Mouse (Mus musculus): ENCODE results near the gene Mettl14. TPM values are rescaled to one million over a fixed set of nuclear protein-coding genes. Genes with fewer than 3 reads are reported as not detected.
"Not testable (repeated sequence)": the region's sequence is repeated elsewhere in the genome, so short reads cannot be mapped to it uniquely, and the experiment has no call there.

The Mettl14 gene
- polyA plus RNA-seq, 1 experiment from 2014 or later, result 26.9 TPM

DNA sequence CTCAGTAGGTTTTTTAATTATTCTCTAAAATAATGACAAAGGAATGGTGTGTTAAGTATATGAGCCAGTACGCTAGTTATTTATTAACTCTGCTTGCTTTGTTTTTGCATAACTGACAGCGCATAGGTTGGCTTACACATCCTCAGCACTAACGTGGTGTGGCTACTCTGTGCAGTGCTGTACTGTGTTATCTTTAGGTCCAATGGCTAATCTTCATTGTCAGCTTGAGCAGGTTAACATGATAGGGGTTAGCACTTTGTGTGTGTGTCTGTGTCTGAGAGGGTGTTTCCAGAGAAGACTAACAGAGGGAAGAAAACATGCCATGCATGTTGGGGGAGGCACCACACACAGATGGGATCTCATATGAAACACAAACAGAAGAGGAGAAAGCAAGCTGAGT, 19.0 kb upstream of the Mettl14 start:
- H3K36me3 ChIP-seq (ENCODE audit: control insufficient read depth, insufficient read depth, low read length), result no peaks in the 10 kb centered on the region
- H3K4me2 ChIP-seq (ENCODE audit: low read depth, severe bottlenecking), result no peak overlapping the region
- WGBS, result 88% methylated on average over 3 of the region's 3 CpGs
- no peaks in the 10 kb centered on the region for H3K27me3 ChIP-seq (ENCODE audit: control insufficient read depth, insufficient read depth, low read length)
- H3K9ac ChIP-seq (ENCODE audit: low read length), result no peak overlapping the region
- DNase-seq (ENCODE audit: low spot score) (no peak), ATAC-seq (ENCODE audit: insufficient number of reproducible peaks, low FRiP score, low TSS enrichment, low read depth) (no peak)
- no peak overlapping the region for H3K27ac ChIP-seq (replicated peaks; ENCODE audit: low read depth, low read length)
- no peaks in the 10 kb centered on the region for H3K4me1 ChIP-seq (ENCODE audit: control insufficient read depth, insufficient read depth, low read length)
- no peak overlapping the region for H3K4me3 ChIP-seq (ENCODE audit: low read depth, low read length)
- no peaks in the 10 kb centered on the region for H3K9me3 ChIP-seq (ENCODE audit: control insufficient read depth, low read length)

DNA sequence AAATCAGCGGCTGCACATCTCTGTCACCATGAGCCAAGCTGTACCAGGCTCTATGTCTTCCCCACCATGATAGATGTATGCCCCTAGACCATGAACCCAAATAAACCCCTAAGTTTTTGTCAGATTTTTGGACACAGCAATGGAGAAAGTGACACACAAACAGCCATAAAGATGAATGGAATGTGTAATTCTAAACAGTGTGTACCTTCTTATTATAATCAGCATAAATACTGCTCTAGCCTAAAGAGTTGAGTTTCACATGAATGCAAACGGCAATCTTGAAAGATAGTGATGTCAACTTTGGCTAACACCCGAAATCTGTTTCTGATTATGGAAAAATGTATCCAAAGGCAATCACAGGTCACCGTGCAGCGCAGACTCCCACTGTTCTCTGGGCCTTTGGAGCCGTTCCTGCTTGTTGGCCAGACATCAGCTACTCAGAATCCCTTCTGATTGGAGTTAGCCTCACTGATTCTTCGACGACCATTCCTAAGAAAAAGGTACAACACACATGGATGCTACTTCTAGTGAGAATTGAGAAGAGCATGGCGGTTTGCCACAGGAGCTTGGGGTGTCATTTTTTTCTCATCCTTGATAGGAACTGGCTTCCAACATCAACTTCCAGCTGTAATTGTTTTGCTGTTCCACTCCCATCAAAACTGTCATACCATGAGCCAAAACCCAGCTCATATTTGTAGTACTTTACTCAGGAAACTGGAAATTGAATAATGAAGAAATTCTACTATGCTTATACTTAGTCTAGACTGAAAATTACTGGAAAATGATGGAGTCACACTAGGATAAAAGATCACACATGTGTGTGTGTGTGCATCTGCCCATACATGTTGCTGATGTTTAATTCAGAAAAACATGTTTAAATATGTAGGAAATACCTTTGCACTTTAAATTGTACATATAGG, 11.9 kb upstream of the Mettl14 start:
- no peak overlapping the region for H3K27ac ChIP-seq (replicated peaks; ENCODE audit: low read depth, low read length)
- no peaks in the 10 kb centered on the region for H3K4me1 ChIP-seq (ENCODE audit: control insufficient read depth, insufficient read depth, low read length)
- DNase-seq (ENCODE audit: low spot score) (no peak), ATAC-seq (ENCODE audit: insufficient number of reproducible peaks, low FRiP score, low TSS enrichment, low read depth) (no peak)
- H3K36me3 ChIP-seq (ENCODE audit: control insufficient read depth, insufficient read depth, low read length), result no peaks in the 10 kb centered on the region
- no peaks in the 10 kb centered on the region for H3K9me3 ChIP-seq (ENCODE audit: control insufficient read depth, low read length)
- no peaks in the 10 kb centered on the region for H3K27me3 ChIP-seq (ENCODE audit: control insufficient read depth, insufficient read depth, low read length)
- no peak overlapping the region for H3K4me2 ChIP-seq (ENCODE audit: low read depth, severe bottlenecking)
- 69% methylated on average over 9 of the region's 9 CpGs for WGBS
- no peak overlapping the region for H3K4me3 ChIP-seq (ENCODE audit: low read depth, low read length)
- no peak overlapping the region for H3K9ac ChIP-seq (ENCODE audit: low read length)

DNA sequence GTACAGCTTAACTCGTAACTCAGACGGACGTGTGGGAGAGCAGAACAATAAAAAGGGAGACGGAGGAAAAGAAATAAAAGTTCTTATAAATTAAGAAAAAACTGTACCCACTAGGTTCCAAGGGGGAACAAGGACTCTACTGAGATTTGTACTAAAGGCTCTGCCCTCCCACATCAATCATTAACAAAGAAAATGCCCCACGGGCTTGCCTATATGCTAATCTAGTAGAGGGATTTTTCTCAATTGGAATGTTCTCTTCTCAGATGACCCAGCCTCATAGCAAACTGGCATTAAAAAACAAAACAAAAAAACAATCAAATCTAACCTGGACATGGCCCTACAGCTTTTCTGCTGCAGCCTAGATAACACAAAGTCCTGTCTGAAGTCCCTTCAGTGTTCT, 9.7 kb upstream of the Mettl14 start:
- Histone ChIP-seq H3K9me3 (ENCODE audit: control insufficient read depth, low read length) (no peaks in the 10 kb centered on the region), H3K27ac (replicated peaks; ENCODE audit: low read depth, low read length) (no peak overlapping the region), H3K9ac (ENCODE audit: low read length) (no peak overlapping the region), H3K27me3 (ENCODE audit: control insufficient read depth, insufficient read depth, low read length) (no peaks in the 10 kb centered on the region), H3K36me3 (ENCODE audit: control insufficient read depth, insufficient read depth, low read length) (no peaks in the 10 kb centered on the region), H3K4me1 (ENCODE audit: control insufficient read depth, insufficient read depth, low read length) (no peaks in the 10 kb centered on the region), H3K4me3 (ENCODE audit: low read depth, low read length) (no peak overlapping the region), H3K4me2 (ENCODE audit: low read depth, severe bottlenecking) (no peak overlapping the region)
- ATAC-seq (ENCODE audit: insufficient number of reproducible peaks, low FRiP score, low TSS enrichment, low read depth) (no peak), DNase-seq (ENCODE audit: low spot score) (no peak)
- WGBS, result 78% methylated on average over 5 of the region's 5 CpGs

DNA sequence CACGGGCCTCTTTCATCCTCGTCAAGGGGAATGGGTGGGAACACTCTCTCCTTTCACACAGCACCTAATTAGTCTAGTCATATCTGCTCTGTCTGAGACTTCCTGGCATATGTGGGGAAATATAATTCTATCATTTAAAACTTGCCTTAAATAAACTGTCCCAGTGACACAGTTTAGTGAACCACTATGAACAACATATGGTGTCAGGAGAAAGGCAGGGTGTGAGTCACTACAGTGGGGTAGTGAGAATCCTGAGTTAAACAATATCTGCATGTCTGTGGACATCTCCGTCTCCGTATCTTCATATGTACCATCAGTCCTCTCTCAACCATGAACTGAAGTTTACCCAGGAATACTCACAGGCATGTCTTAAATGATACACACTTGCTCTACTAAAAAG, 5.3 kb upstream of the Mettl14 start:
- no peak overlapping the region for H3K27ac ChIP-seq (replicated peaks; ENCODE audit: low read depth, low read length)
- no peak overlapping the region for H3K4me3 ChIP-seq (ENCODE audit: low read depth, low read length)
- no peak overlapping the region for H3K9ac ChIP-seq (ENCODE audit: low read length)
- no peak overlapping the region for H3K4me2 ChIP-seq (ENCODE audit: low read depth, severe bottlenecking)
- H3K36me3 ChIP-seq (ENCODE audit: control insufficient read depth, insufficient read depth, low read length), result no peaks in the 10 kb centered on the region
- no peaks in the 10 kb centered on the region for H3K9me3 ChIP-seq (ENCODE audit: control insufficient read depth, low read length)
- DNase-seq (ENCODE audit: low spot score) (no peak), ATAC-seq (ENCODE audit: insufficient number of reproducible peaks, low FRiP score, low TSS enrichment, low read depth) (no peak)
- 79% methylated on average over 4 of the region's 4 CpGs for WGBS
- no peaks in the 10 kb centered on the region for H3K4me1 ChIP-seq (ENCODE audit: control insufficient read depth, insufficient read depth, low read length)
- no peaks in the 10 kb centered on the region for H3K27me3 ChIP-seq (ENCODE audit: control insufficient read depth, insufficient read depth, low read length)

DNA sequence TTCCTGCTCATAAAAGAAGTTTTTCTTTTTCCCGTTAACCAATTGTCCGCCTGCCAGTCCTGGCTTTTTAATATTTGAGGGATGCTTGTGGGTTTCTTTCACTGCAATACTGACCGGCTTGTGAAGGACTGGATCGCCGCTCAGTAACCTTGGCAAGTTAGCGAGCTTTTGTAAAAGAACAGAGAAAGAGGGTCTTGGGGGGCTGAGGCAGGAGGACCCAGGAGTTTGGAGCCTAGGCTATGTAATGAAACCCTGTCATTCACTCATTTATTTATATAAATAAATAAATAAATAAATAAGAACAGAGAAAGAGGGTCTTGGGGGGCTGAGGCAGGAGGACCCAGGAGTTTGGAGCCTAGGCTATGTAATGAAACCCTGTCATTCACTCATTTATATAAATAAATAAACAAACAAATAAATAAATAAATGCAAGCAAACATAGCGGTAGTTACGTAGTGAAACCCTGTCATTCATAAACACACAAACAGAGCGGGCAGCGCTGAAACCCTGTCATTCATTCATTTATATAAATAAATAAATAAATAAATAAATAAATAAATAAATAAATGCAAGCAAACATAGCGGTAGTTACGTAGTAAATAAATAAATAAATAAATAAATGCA, 361 bp upstream of the Mettl14 start:
- ATAC-seq (ENCODE audit: insufficient number of reproducible peaks, low FRiP score, low TSS enrichment, low read depth), result peak; percentile 77
- H3K9ac ChIP-seq (ENCODE audit: low read length), result peak overlapping the region; percentile 52; the same call in 1 of the 2 replicates
- peak overlapping the region; percentile 50 for H3K4me2 ChIP-seq (ENCODE audit: low read depth, severe bottlenecking)
- not testable (repeated sequence) for H3K4me1 ChIP-seq (ENCODE audit: control insufficient read depth, insufficient read depth, low read length); DNase-seq (ENCODE audit: low spot score); H3K9me3 ChIP-seq (ENCODE audit: control insufficient read depth, low read length); H3K27ac ChIP-seq (replicated peaks; ENCODE audit: low read depth, low read length); H3K27me3 ChIP-seq (ENCODE audit: control insufficient read depth, insufficient read depth, low read length); H3K36me3 ChIP-seq (ENCODE audit: control insufficient read depth, insufficient read depth, low read length)
- H3K4me3 ChIP-seq (ENCODE audit: low read depth, low read length), result peak overlapping the region; percentile 54
- WGBS, result 21% methylated on average over 12 of the region's 12 CpGs

DNA sequence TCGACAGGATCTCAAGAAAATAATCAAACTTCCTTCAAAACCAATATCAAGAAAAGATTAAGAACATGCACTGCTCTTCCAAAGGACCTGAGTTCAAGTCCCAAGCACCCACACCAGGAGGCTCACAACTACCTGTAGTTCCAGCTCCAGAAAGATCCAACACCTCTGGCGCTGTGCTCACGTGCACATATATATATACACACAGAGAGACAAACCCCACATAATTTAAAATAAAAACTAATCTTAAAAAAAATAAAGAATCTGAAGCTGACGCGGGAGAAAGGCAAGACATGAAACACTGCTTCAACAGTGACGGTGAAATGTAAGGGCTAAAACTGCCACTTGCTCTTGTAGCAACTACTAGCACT, 806 bp downstream of the Mettl14 start:
- H3K27ac ChIP-seq (replicated peaks; ENCODE audit: low read depth, low read length), result no peak overlapping the region
- no peaks in the 10 kb centered on the region for H3K9me3 ChIP-seq (ENCODE audit: control insufficient read depth, low read length)
- H3K36me3 ChIP-seq (ENCODE audit: control insufficient read depth, insufficient read depth, low read length), result 0 out of 2 replicates have a peak, but pooled peaks cover 2% of the 10 kb centered on the region
- peak overlapping the region; percentile 54 for H3K4me3 ChIP-seq (ENCODE audit: low read depth, low read length)
- H3K4me1 ChIP-seq (ENCODE audit: control insufficient read depth, insufficient read depth, low read length), result peaks cover 4% of the 10 kb centered on the region; the same call in 1 of the 2 replicates
- peak overlapping the region; percentile 45 for H3K4me2 ChIP-seq (ENCODE audit: low read depth, severe bottlenecking)
- ATAC-seq (ENCODE audit: insufficient number of reproducible peaks, low FRiP score, low TSS enrichment, low read depth) (0 out of 2 replicates have a peak, but pooled peaks have one; percentile 1), DNase-seq (ENCODE audit: low spot score) (no peak)
- no peaks in the 10 kb centered on the region for H3K27me3 ChIP-seq (ENCODE audit: control insufficient read depth, insufficient read depth, low read length)
- WGBS, result 11% methylated on average over 6 of the region's 6 CpGs
- peak overlapping the region; percentile 66 for H3K9ac ChIP-seq (ENCODE audit: low read length)

DNA sequence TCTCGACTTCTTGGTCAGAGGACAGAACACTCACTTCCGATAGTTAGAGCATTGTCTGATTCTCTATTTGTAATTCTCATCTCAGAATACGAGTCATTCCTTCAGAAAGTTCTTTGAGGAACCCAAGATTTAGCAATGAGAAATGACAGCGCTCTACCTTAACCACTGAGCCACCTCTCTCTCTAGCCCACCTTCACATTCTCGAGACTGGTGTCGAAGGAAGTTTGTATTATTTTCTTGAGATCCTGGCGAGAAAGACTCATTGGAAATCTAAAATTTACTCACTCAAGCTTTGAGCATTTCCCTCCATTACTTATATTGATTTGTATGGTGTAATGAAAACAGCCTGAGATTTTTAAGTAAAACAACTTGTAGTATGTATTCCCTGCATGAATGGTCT, 1.5 kb downstream of the Mettl14 start:
- peaks cover 4% of the 10 kb centered on the region; the same call in 1 of the 2 replicates for H3K4me1 ChIP-seq (ENCODE audit: control insufficient read depth, insufficient read depth, low read length)
- no peaks in the 10 kb centered on the region for H3K9me3 ChIP-seq (ENCODE audit: control insufficient read depth, low read length)
- no peak overlapping the region for H3K27ac ChIP-seq (replicated peaks; ENCODE audit: low read depth, low read length)
- DNase-seq (ENCODE audit: low spot score) (no peak), ATAC-seq (ENCODE audit: insufficient number of reproducible peaks, low FRiP score, low TSS enrichment, low read depth) (no peak)
- H3K4me2 ChIP-seq (ENCODE audit: low read depth, severe bottlenecking), result peak overlapping the region; percentile 45; the same call in 1 of the 2 replicates
- H3K4me3 ChIP-seq (ENCODE audit: low read depth, low read length), result no peak overlapping the region
- H3K36me3 ChIP-seq (ENCODE audit: control insufficient read depth, insufficient read depth, low read length), result 0 out of 2 replicates have a peak, but pooled peaks cover 2% of the 10 kb centered on the region
- H3K9ac ChIP-seq (ENCODE audit: low read length), result no peak overlapping the region
- H3K27me3 ChIP-seq (ENCODE audit: control insufficient read depth, insufficient read depth, low read length), result no peaks in the 10 kb centered on the region
- WGBS, result 93% methylated on average over 7 of the region's 7 CpGs

DNA sequence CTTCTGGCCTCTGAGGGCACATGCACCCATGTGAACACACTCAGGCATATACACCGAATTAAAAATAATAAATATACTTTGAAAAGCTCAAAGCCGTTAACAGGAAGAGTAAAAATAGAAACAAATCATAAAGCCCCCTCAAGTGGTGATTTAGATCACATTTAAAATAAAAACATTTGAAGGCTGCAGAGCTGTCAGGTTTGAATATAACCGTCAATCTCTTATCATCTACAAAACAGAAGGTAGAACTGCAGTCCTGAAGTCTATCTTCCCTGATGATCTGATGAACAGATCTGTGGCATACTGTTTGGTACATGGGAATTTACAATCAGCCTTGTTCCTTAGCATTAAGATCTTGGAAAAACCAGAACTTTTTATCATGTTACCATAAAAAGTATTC, 9.3 kb downstream of the Mettl14 start:
- H3K27me3 ChIP-seq (ENCODE audit: control insufficient read depth, insufficient read depth, low read length), result no peaks in the 10 kb centered on the region
- no peak overlapping the region for H3K9ac ChIP-seq (ENCODE audit: low read length)
- no peak overlapping the region for H3K4me3 ChIP-seq (ENCODE audit: low read depth, low read length)
- H3K27ac ChIP-seq (replicated peaks; ENCODE audit: low read depth, low read length), result no peak overlapping the region
- H3K36me3 ChIP-seq (ENCODE audit: control insufficient read depth, insufficient read depth, low read length), result 0 out of 2 replicates have a peak, but pooled peaks cover 2% of the 10 kb centered on the region
- no peaks in the 10 kb centered on the region for H3K4me1 ChIP-seq (ENCODE audit: control insufficient read depth, insufficient read depth, low read length)
- ATAC-seq (ENCODE audit: insufficient number of reproducible peaks, low FRiP score, low TSS enrichment, low read depth), result no peak
- 94% methylated on average over 3 of the region's 3 CpGs for WGBS
- H3K4me2 ChIP-seq (ENCODE audit: low read depth, severe bottlenecking), result no peak overlapping the region
- no peaks in the 10 kb centered on the region for H3K9me3 ChIP-seq (ENCODE audit: control insufficient read depth, low read length)
- DNase-seq (ENCODE audit: low spot score), result no peak

Data from limb, embryonic 11.5 days (tissue).